Comparison of ENCODE assay signal across 8 mouse cellular contexts in genomic region chr2:103970041-103970790, GRCm38 (mm10). TPM values are rescaled to one million over a fixed set of nuclear protein-coding genes. Genes with fewer than 3 reads are reported as not detected.
DNase-seq lines count a peak whose midpoint lies in the region; ATAC-seq and TF ChIP-seq lines count a peak whose summit lies in the region.

No protein-coding gene starts in this region.

- intact Hi-C loops in heart, adult 2 months (cut with DNase I), result loop anchor here (5.0 to 10.0 kb wide), 2 partner anchors 173 to 405 kb away; partner anchors contain the start of genes Abtb2 and Caprin1

- peak; percentile 39 for DNase-seq in right cerebral cortex, adult 18-20 months
- DNase-seq in right cerebral cortex, postnatal 36 days (ENCODE audit: low spot score in 2 of 2), result no peak
- DNase-seq in embryo, embryonic 11.5 days (ENCODE audit: low read depth, low spot score), result peak; percentile 31
- peak; percentile 80 to 82 for DNase-seq in heart, adult 2 months
- peak; percentile 63 for DNase-seq in kidney, adult 18-20 months

- H3K27ac ChIP-seq in heart, adult 2 months, result peak overlapping the region; percentile 94
- peak overlapping the region; percentile 97 for H3K27ac ChIP-seq in liver, embryonic 12.5 days
- H3K27ac ChIP-seq in stomach, embryonic 14.5 days (ENCODE audit: low read length), result peak overlapping the region; percentile 18; the same call in 1 of the 2 replicates

- H3K9me3 ChIP-seq in liver, embryonic 12.5 days (replicated peaks), result no peaks in the 10 kb centered on the region
- H3K9me3 ChIP-seq in stomach, embryonic 14.5 days (ENCODE audit: control insufficient read depth, low read depth, low read length), result no peaks in the 10 kb centered on the region

- no peak overlapping the region for H3ac ChIP-seq in myocyte (ENCODE audit: control insufficient read depth, insufficient read length)

- no peaks in the 10 kb centered on the region for H3K27me3 ChIP-seq in heart, adult 2 months (ENCODE audit: control insufficient read depth, insufficient read depth, low read length)
- 0 out of 2 replicates have a peak, but pooled peaks cover 4% of the 10 kb centered on the region for H3K27me3 ChIP-seq in liver, embryonic 12.5 days (replicated peaks)
- H3K27me3 ChIP-seq in myocyte (ENCODE audit: control insufficient read depth, insufficient read depth, insufficient read length), result peaks cover 68% of the 10 kb centered on the region
- H3K27me3 ChIP-seq in stomach, embryonic 14.5 days (ENCODE audit: control insufficient read depth, insufficient read depth, low read length), result peaks cover 16% of the 10 kb centered on the region

- WGBS in heart, adult 2 months, result under 1% methylated on average over 73 of the region's 79 CpGs
- WGBS in liver, embryonic 12.5 days (ENCODE audit: insufficient replicate concordance), result 1% methylated on average over 73 of the region's 79 CpGs
- WGBS in stomach, embryonic 14.5 days, result under 1% methylated on average over 76 of the region's 79 CpGs

- H3K9ac ChIP-seq in heart, adult 2 months (ENCODE audit: low read depth, low read length), result peak overlapping the region; percentile 85
- peak overlapping the region; percentile 100 for H3K9ac ChIP-seq in liver, embryonic 12.5 days
- peak overlapping the region; percentile 37; the same call in 1 of the 2 replicates for H3K9ac ChIP-seq in stomach, embryonic 14.5 days (replicated peaks; ENCODE audit: low read depth, low read length)

- peak overlapping the region; percentile 87 for H3K4me2 ChIP-seq in liver, embryonic 12.5 days
- H3K4me2 ChIP-seq in myocyte (ENCODE audit: low read depth), result peak overlapping the region; percentile 75
- peak overlapping the region; percentile 96 for H3K4me2 ChIP-seq in stomach, embryonic 14.5 days (replicated peaks; ENCODE audit: low read depth, low read length)

- peak; percentile 18 for ATAC-seq in liver, embryonic 12.5 days
- peak; percentile 57; the same call in 1 of the 2 replicates for ATAC-seq in stomach, embryonic 14.5 days (ENCODE audit: insufficient number of reproducible peaks, insufficient read depth, low FRiP score, low read depth)

- 0 out of 2 replicates have a peak, but pooled peaks have one; percentile 5 for TF ChIP-seq CTCF in heart, adult 2 months (IDR thresholded peaks at IDR 0.05)

- H3K79me2 ChIP-seq in heart, adult 2 months (replicated peaks; ENCODE audit: control insufficient read depth, insufficient read depth, low read length), result no peaks in the 10 kb centered on the region
- H3K79me2 ChIP-seq in myocyte (ENCODE audit: control insufficient read depth, insufficient read depth), result no peaks in the 10 kb centered on the region

- no peak for TF ChIP-seq EP300 in heart, adult 2 months (IDR thresholded peaks at IDR 0.05; ENCODE audit: insufficient read depth, low read depth, low read length)

- TF ChIP-seq POLR2A in heart, adult 2 months (IDR thresholded peaks at IDR 0.05; ENCODE audit: insufficient read depth, low read depth, low read length), result no peak
- no peak for TF ChIP-seq POLR2A in myocyte (IDR thresholded peaks at IDR 0.05; ENCODE audit: insufficient read length, low read depth)

- 0 out of 2 replicates have a peak, but pooled peaks cover 2% of the 10 kb centered on the region for H3K36me3 ChIP-seq in heart, adult 2 months (ENCODE audit: control insufficient read depth, insufficient read depth, low read length)
- peaks cover 75% of the 10 kb centered on the region for H3K36me3 ChIP-seq in liver, embryonic 12.5 days
- H3K36me3 ChIP-seq in myocyte (ENCODE audit: control insufficient read depth, insufficient read depth), result no peaks in the 10 kb centered on the region
- H3K36me3 ChIP-seq in stomach, embryonic 14.5 days (ENCODE audit: control insufficient read depth, insufficient read depth, low read length), result no peaks in the 10 kb centered on the region

- H3K4me1 ChIP-seq in heart, adult 2 months (ENCODE audit: control insufficient read depth, insufficient read depth, low read length), result peaks cover 1% of the 10 kb centered on the region; the same call in 1 of the 2 replicates
- H3K4me1 ChIP-seq in liver, embryonic 12.5 days, result peaks cover 78% of the 10 kb centered on the region
- 0 out of 2 replicates have a peak, but pooled peaks cover 4% of the 10 kb centered on the region for H3K4me1 ChIP-seq in stomach, embryonic 14.5 days (ENCODE audit: control insufficient read depth, insufficient read depth, low read length)

- H3K4me3 ChIP-seq in heart, adult 2 months, result peak overlapping the region; percentile 78
- H3K4me3 ChIP-seq in liver, embryonic 12.5 days, result peak overlapping the region; percentile 94
- peak overlapping the region; percentile 8 for H3K4me3 ChIP-seq in myocyte
- peak overlapping the region; percentile 69 for H3K4me3 ChIP-seq in stomach, embryonic 14.5 days (ENCODE audit: low read depth, low read length)

TF ChIP-seq in myocyte, 11 proteins besides CTCF, POLR2A, EP300 and RAD21:
- TF ChIP-seq TCF3 (IDR thresholded peaks at IDR 0.05; ENCODE audit: insufficient read length, low read depth) (no peak), MYOG (IDR thresholded peaks at IDR 0.05; ENCODE audit: control insufficient read depth in 1 of 3, insufficient read depth in 1 of 3, insufficient read length in 2 of 3, low read depth in 2 of 3) (peak in 2 of 3 experiments; percentile 41 to 74), SRF (IDR thresholded peaks at IDR 0.05; ENCODE audit: control insufficient read depth, insufficient read length, low read depth) (no peak), REST (IDR thresholded peaks at IDR 0.05; ENCODE audit: insufficient read depth, insufficient read length) (no peak), POLR2AphosphoS2 (IDR thresholded peaks at IDR 0.05; ENCODE audit: insufficient read length, low read depth) (no peak), MYOD1 (IDR thresholded peaks at IDR 0.05; ENCODE audit: control insufficient read depth in 1 of 3, insufficient read length in 2 of 3, low read depth in 2 of 3) (peak in 2 of 3 experiments; percentile 36 to 78), USF1 (IDR thresholded peaks at IDR 0.05; ENCODE audit: low read depth) (no peak)

RNA-seq across cellular contexts. Expression of gene Lmo2, which starts 12.4 kb away (rescaled TPM):
- 10 to 100 TPM; 19.8 to 25.3 TPM for total RNA-seq in heart, adult 2 months (2021)
- polyA plus RNA-seq in heart, adult 2 months (2012; rRNA removed), result 17.7 and 19.5 TPM in 2 replicates
- polyA plus RNA-seq in liver, embryonic 12.5 days (2016; fragmentation: Nextera tagmentation; extraction: Ambion mirVana), result 188 and 194 TPM in 2 replicates
- 0.11 TPM for polyA plus RNA-seq in myocyte (2012; fragmentation: generic; extraction: Trizol)
- 14.8 and 15.0 TPM in 2 replicates for polyA plus RNA-seq in stomach, embryonic 14.5 days (2014; fragmentation: Nextera tagmentation; extraction: Ambion mirVana)

RNA-seq across cellular contexts. Expression of gene Fbxo3, which starts 57.3 kb away (rescaled TPM):
- 10 to 100 TPM; 46.8 to 57.1 TPM for total RNA-seq in heart, adult 2 months (2021)
- 23.2 and 51.4 TPM in 2 replicates for polyA plus RNA-seq in heart, adult 2 months (2012; rRNA removed)
- 60.1 and 62.2 TPM in 2 replicates for polyA plus RNA-seq in liver, embryonic 12.5 days (2016; fragmentation: Nextera tagmentation; extraction: Ambion mirVana)
- polyA plus RNA-seq in myocyte (2012; fragmentation: generic; extraction: Trizol), result 9.3 TPM
- 60.1 and 63.2 TPM in 2 replicates for polyA plus RNA-seq in stomach, embryonic 14.5 days (2014; fragmentation: Nextera tagmentation; extraction: Ambion mirVana)

RNA-seq across cellular contexts. Expression of gene 4931422A03Rik, which starts 57.9 kb away (rescaled TPM):
- not detected for total RNA-seq in heart, adult 2 months (2021)
- not detected in 2 replicates for polyA plus RNA-seq in heart, adult 2 months (2012; rRNA removed)
- 2.1 and 2.4 TPM in 2 replicates for polyA plus RNA-seq in liver, embryonic 12.5 days (2016; fragmentation: Nextera tagmentation; extraction: Ambion mirVana)
- polyA plus RNA-seq in myocyte (2012; fragmentation: generic; extraction: Trizol), result 0.19 TPM
- polyA plus RNA-seq in stomach, embryonic 14.5 days (2014; fragmentation: Nextera tagmentation; extraction: Ambion mirVana), result 1.9 and 3.7 TPM in 2 replicates

Comparison
In these comparisons a context has a peak if more than half of its experiments do, and no peak if none do; other contexts are left out.
1. DNase-seq: peak in right cerebral cortex, adult 18-20 months (single experiment), embryo, embryonic 11.5 days (single experiment), heart, adult 2 months (2 of 2) and kidney, adult 18-20 months (single experiment); none in right cerebral cortex, postnatal 36 days (0 of 2).
2. H3K27ac ChIP-seq: peak in every context shown above with its lines; median percentile 97 in liver, embryonic 12.5 days; 94 in heart, adult 2 months; 18 in stomach, embryonic 14.5 days.
3. H3K4me3 ChIP-seq: peak in every context shown above with its lines; median percentile 94 in liver, embryonic 12.5 days; 78 in heart, adult 2 months; 69 in stomach, embryonic 14.5 days; 8 in myocyte.
4. H3K9ac ChIP-seq: peak in every context shown above with its lines; median percentile 100 in liver, embryonic 12.5 days; 85 in heart, adult 2 months; 37 in stomach, embryonic 14.5 days.
5. RNA of gene Lmo2, which starts 12.4 kb away (polyA plus RNA-seq): 188 to 194 TPM in liver, embryonic 12.5 days, 17.7 to 19.5 TPM in heart, adult 2 months and 14.8 to 15.0 TPM in stomach, embryonic 14.5 days; 0.11 TPM in myocyte (single experiment); every median in the first group is over 10 times any median in the second.
6. Peak in every context shown above with its lines, with median percentiles within 50 percentile points of each other: H3K4me2 ChIP-seq.